Mouse (Mus musculus): ENCODE results near the gene Gpi1.
"Not testable (repeated sequence)": the region's sequence is repeated elsewhere in the genome, so short reads cannot be mapped to it uniquely, and the experiment has no call there.

The Gpi1 gene

DNA sequence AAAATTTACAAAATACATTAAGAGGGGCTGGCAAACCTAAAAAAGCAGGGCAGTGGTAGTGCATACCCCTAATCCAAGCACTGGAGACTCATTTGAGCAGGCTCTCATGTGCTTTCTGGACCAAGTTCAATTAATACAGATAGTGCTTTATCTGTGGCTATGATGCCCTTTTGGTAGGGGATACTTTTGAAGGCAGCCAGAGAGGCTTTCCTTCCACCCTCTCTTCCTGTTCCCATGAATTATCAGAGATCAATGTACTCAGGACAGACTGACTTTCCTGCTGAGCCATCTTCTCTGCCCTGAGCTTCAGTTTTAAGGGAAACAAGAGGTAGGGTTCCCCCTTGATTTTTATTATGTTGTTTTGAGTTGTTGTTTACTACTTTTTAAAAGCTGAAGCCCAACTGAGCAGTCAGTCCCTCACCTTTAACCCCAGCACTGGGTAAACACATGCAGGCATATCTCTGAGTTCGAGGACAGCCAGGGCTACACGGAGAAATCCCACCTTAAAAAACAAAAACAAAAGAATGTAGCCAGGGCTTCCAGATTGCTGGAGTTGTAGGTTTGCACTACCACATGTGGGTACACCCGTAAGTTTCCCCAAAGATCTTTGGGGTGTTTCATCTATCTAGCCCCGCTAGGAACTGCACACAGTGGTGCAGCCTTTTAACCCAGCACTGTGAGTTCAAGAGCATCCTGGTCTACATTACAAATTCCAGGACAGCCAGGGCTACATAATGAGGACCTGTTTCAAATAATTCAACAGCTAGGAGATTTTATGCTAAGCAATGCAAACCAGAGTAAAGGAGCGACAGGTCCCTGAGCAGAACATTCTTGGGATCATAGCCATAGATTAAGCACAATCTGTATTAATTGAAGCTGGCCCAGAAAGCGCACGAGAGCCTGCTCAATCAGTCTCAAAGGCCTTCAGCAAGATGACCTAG lies 2.9 kb upstream of the Gpi1 start:
- no peak for DNase-seq (ENCODE audit: low read depth in 1 of 2, low spot score in 2 of 2)

DNA sequence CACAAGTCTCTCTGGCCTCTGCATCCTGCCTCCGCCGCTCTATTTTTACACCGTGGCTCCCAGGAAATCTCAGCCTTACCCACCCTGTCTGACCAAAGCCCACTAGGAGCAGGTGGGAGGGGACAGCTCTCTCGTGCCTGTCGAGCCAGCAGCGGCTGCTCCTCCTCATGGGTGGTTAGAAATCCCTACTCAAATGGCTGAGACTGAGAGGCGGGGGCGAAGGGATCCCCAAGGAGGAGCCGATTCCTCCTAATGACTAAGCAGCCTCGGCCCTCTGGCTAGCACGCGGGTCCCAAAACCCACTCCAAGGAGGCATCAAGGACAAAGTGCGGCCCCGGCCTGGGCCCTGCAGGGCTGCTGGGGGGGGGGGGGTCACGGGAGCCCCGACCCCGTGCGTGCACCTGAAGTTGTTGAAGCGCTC lies 435 bp downstream of the Gpi1 start:
- no peak for DNase-seq (ENCODE audit: low read depth in 1 of 2, low spot score in 2 of 2)

DNA sequence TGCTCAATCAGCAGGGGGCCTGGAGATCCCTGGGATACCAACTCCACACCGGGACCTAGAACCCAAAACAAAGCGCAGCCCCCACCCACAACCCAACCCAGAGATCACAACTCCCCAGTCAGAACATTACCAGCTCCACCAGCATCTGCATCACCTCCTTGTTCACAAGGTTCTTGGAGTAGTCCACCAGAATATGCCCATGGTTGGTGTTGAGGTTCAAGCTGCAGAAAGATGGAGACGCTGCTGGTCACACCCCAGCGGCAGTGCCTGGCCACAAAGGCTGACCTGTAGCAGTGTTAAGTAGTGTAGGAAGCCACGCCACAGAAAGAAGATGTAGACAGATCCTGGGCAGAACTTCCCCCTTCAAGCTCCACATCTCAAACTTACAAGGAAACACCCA lies 983 bp downstream of the Gpi1 start:
- no peak for DNase-seq (ENCODE audit: low read depth in 1 of 2, low spot score in 2 of 2)

DNA sequence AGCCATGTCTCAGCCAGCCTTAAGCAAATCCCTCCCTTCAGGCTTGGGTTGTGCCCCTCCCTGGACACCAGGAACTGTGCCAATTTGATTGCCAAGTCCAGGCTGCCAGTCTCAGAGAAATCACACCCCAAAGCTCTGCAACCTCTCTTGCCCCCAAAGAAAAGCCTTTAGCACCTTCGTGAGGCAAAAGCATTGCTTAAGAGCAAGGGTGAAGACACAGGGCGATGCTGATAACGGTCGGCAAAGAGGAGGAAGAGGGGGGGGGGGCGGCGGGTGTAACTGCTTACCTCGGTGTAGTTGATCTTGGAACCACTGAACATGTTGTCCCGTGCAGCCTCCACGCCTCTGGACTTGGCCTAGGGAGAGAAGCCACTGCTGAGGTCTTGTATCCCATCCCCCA lies 1.5 kb downstream of the Gpi1 start:
- no peak for DNase-seq (ENCODE audit: low read depth in 1 of 2, low spot score in 2 of 2)

DNA sequence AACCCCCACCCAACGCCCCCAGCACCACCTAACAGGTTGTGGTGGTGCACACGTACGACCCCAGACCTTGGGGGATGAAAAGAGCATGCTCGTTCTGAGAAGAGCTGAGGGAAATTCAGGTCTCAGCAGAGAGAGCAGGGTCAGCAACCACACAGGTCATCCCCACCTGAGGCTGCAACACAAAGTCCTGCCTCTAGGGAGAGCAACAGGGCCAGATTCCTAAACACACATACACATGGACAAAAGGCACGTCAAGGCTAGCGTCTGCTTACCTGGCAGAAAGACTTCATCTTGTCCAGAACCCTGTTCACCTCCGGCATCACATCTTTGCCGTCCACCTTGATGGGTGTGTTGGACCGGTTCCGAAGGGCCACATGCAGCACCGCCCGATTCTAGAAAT lies 3.3 kb downstream of the Gpi1 start:
- no peak for DNase-seq (ENCODE audit: low read depth in 1 of 2, low spot score in 2 of 2)

DNA sequence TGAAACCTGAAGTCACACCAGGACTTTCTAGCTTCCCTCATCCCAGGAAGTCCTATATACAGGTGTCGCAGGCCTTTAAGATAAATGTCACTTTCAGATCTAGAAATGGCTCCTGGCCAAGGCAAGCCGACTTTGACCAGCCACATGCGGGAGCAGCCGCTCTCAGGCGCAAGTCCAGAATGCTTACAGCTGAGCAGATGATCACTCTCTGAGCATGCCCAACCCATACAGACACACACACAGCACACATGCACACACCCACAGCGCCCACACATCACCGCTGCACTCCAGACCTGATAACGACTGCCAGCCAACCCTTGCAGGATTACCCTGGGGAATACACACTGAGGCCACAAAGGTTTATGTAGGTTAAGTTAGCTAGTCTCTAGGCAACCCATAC lies 4.0 kb downstream of the Gpi1 start:
- DNase-seq (ENCODE audit: low read depth in 1 of 2, low spot score in 2 of 2): no peak

DNA sequence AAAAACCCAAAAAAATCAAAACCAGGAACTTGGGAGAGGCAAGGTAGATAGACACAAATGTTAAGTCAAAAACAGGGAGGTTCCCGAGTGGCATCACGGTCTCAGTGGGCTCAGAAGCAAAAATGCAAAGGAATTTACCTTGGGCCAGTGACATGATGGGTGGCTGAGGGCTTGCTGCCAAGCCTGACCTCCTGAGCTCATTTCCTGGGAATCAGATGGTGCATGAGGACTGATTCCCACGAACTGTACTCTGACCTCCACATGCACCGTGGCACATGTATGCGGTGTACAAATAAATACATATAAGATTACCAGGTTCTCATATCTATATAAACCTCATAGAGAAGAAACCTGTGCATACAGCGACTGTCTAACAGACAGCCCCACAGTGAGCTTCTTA lies 5.8 kb downstream of the Gpi1 start:
- no peak for DNase-seq (ENCODE audit: low read depth in 1 of 2, low spot score in 2 of 2)

DNA sequence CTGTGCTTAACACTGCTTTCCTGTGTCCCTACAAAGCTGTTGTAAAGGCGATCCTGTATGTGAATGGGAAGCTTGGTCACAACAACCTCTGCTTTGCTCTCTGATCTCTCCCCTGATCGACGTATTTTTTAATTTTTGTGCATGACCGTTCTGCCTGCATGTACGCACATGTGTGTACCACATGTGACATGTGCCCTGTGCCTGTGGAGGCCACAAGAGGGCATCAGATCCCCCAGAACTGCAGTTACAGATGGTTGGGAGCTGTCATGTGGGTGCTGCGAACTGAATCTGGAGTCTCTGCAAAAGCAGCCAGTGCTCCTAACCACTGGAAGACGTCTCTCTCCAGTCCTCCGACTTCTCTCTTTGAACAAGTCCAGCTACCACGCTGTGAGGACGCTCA lies 7.8 kb downstream of the Gpi1 start:
- DNase-seq (ENCODE audit: low read depth in 1 of 2, low spot score in 2 of 2): no peak

DNA sequence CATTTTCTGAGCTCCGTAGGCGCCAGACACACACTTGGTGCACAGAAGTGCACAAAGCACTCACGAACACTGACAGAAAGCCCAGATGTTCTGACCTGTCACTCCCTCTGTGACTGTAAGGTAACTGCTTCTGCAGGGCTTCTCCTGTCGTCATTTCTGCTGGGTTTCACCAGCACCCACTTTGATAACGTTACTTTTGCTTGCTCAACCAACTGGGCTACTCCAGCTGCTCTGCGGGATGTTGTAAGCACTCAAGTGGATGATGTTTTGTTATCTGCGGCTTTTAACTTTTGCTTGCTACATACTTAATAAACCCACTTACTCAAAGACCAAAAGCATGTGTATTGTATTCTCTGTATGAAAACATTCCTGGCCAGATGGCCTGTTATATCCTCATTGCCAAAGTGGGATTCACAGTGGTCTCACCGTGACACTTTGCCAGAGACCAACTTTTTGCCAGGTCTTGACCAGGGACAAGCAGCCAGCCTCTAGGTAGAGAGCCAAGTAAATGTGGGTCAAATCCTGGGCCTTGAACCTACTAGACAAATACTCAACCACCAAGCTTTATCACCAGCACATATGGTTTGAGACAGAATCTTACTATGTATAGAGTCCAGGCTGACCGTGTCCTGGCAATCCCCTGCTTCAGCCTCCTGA lies 8.4 kb downstream of the Gpi1 start:
- DNase-seq (ENCODE audit: low read depth in 1 of 2, low spot score in 2 of 2): no peak

DNA sequence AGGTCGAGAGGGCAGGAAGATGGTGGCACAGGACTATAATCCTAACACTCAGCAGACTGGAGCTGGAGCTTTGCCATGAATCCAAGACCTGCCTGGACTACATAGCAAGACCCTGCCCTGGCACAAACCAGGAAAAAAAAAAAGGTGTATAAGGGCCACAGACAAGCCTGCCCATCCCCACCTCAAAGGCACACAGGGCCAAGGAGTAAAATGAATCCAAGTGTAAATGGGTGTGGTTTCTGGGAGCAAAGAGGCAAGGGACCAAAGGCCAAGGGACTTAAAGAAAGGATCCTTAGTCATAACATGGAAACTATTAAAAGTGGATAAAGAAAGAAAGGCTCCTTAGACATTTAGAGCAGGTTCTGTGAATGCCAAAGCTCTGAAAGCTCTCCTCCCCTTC lies 11.6 kb downstream of the Gpi1 start:
- no peak for DNase-seq (ENCODE audit: low read depth in 1 of 2, low spot score in 2 of 2)

DNA sequence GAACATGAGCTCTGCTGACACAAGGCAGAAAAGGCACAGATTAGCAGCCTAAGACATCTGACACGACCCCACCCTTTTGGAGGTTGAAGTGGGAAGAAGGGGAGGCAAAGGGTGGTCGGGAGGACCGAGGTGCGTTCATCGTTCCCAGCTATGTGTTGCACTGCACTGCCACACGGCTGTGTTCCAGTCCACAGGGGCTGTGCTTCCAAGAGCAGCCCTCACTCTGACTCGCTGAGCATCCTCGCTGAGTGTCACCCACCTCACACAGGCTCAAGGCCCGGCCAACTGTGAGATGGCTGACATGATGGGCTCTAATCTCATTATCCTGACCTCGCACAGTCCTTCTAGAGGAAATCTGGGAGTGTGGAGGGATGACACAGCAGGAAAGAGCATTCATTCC lies 13.7 kb downstream of the Gpi1 start:
- no peak for DNase-seq (ENCODE audit: low read depth in 1 of 2, low spot score in 2 of 2)

DNA sequence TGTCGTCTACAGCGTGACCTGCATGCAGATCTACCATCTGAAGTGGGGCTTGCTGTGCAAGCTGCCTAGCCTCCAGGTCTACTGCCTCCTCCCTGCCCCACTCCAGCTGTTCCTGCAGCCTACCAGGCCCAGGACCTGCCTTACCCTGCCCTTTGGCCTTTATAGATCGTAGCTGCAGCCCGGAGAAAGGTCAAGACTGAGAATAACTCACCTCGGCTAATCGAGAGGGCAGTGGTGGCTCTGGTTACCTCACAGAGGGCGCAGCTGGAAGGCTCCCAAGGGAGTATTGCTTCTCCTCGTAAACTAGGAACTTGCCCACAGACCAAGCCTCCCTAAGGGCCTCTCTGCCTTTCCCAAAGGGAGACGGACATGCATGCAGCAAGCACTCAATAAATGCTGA lies 14.7 kb downstream of the Gpi1 start:
- DNase-seq (ENCODE audit: low read depth in 1 of 2, low spot score in 2 of 2): no peak

DNA sequence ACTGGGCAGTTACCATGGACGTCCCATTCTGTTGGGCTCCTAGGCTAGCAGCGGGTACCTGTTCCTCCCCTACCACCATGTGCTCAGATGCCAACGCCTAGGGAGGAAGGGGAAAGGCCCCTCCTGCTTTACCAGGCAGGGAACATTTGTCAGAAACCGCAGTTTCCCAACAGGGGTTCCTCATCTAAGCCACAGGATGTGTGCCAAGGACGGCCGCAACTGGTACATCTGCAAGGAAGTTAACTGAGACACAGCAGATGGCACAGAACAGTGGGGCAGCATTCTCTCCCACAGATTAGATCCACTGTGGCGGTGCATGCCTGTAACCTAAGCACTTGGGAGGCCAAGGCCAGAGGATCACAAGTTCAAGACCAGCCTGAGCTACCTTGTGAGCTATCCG lies 15.5 kb downstream of the Gpi1 start:
- DNase-seq (ENCODE audit: low read depth in 1 of 2, low spot score in 2 of 2): peak; percentile 35 to 54

DNA sequence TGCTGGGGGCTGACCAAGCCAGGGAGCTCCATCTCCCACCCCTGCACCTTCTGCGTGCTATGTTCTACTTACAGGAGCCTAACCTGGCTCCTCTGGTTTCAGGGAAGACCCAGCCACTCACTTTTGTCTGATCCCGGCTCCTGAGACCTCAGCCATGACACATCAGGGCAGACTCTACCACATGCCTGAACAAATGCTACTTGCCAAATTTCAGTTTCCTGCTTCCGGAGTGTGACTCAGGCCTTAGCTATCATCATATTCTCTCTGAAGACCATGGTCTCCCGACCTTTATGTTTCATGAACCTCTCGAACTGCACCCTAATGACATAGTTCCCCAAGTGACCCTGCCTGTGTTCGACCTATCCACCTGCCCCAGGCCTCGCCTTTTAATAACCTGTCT lies 16.9 kb downstream of the Gpi1 start:
- DNase-seq (ENCODE audit: low read depth in 1 of 2, low spot score in 2 of 2): no peak

DNA sequence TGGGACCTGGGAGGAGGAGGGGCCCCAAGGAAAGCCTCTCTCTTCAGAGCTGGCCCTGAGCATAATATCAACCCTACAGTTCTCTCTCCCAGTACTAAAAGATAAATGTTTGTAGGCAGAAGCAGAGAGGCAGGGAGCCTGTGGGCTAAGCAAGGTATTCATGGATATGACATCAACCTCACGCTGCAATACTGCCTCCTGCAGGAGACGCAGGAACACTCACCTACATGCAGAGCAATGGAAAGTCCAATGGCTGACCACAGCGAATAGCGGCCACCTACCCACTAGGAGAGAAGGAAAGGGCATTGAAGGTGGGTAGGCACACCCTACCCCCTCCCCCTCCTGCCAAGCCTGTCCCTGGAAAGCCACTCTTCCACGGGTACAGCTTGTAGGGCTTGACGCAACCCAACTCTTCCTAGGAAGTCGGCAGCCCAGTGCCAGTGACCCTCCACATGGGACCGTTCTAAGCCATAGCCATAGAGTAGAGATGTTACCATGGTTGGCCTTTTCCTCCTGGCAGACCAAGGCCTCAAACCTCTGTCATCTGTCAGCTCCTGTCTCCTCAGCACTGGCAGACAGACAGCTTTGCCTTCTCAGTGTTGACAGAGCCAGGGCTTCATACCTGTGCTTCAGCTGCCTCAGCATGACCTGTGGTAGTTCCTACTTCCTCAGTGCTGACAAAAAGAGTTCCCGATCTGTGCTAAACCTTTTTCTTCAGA lies 21.9 kb downstream of the Gpi1 start:
- no peak for DNase-seq (ENCODE audit: low read depth in 1 of 2, low spot score in 2 of 2)

DNA sequence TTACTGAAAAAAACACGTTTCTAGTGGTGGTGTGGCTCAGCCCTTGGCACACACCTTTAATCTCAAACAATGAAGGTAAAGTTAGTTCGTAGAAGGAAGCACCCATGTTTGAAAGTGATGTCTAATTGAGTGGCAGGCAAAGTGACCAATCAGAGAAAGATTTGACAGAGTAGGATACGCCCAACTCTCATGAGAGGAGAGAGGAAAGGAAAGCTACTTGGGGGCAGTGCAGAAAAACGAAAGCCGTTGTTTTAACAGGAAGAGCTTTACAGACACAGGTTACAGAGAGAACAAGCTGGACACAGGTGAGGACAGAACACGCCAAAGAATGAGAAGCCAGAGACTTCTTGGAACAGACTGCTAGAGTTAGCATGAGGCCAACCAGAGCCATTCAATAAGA lies 23.8 kb downstream of the Gpi1 start:
- DNase-seq (ENCODE audit: low read depth in 1 of 2, low spot score in 2 of 2): no peak

DNA sequence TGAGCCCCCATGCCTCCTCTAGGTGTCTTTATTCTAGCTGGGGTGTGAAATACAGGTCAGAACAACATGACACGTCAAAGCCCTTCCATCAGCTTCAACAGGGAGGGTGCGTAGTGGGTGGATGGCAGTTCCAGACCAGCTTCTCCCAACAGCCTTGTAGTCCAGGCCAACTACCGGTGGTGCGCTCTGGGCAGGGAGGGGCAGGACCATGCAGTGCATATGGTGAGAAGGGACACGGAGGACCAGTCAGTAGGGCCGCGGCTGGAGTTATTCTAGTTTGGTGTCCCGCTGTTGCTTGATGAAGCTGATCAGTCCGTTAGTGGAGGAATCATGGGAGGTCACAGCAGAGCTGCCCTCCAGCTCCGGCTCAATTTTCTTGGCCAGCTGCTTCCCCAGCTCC lies 28.0 kb downstream of the Gpi1 start:
- not testable (repeated sequence) for DNase-seq (ENCODE audit: low read depth in 1 of 2, low spot score in 2 of 2)

DNA sequence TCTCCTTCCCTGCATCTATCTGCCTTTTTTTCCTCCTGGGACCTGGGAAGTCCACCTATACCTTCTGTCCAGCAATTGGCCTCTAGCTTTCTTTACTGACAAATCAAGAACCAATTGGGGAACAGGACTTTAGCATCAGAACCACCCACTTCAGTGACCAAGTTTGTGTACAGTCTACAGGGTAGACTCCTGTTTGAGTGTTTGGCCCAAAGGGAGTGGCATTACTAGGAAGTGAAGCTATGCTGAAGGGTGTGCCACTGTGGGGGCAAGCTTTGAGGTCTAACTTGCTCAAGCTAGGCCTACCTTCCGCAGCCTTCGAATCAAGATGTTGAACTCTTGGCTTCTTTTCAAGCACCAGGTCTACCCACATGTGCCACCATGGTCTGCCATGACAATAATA lies 29.3 kb downstream of the Gpi1 start:
- no peak for DNase-seq (ENCODE audit: low read depth in 1 of 2, low spot score in 2 of 2)

DNA sequence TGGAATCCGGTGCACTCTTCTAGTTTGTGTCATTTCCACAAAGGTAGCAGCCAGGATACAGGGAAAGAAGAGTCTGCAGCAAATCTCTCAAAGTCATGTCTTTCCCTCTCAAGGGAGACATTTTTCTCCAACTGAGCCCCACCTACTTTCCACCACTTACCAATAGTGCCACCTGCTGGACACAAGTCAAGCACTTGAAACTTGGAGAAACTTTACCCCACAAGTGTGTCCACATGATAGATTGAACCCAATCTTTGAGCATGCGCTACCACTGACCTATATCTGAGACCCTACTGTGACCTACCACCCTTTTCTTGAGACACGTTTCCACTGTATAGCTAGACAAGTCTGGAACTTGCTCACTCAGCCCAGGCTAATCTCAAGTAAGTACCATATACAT lies 31.8 kb downstream of the Gpi1 start:
- DNase-seq (ENCODE audit: low read depth in 1 of 2, low spot score in 2 of 2): peak in 1 of 2 experiments; percentile 18

DNA sequence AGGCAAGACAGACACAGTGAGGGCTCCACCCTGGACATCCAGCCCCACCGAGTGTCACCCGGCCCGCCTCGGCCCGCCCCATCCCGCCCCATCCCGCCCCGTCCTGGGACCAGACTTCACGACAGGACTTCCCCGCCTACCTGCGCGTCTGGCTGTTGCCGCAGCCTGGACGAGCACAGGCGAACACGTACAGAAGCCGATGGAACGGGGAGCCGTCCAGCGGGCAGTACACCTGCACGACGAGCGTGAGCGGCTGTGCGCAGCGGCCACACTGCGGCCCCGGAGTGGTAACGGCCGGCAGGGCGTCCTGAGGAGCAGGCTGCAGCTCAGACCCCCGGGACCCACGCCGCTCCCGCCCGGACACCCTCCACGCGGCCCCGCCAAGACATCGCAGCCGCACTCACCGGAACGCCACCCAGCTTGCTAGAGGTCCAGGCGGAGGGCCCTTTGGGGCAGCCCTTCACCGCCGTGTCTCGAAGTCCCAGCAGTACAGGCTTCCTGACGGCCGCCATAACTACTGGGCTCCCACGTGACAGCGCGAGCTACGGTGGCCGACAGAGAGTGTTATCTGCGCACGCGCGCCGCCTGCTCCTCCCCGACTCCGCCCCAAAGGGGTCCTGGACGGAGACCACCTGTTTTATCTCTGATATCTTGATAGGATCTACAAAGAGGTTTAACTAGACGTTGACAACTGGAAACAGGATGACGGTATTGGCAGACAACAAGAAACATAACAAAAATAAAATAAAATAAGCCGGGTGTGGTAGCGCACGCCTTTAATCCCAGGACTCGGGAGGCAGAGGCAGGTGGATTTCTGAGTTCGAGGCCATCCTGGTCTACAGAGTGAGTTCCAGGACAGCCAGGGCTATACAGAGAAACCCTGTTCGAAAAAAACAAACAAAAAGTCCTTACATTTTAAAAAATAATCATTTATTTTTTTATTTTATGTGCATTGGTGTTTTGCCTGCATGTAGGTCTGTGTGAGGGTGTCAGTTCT lies 33.7 kb downstream of the Gpi1 start, which contains the start of gene Pdcd2l:
Gene Pdcd2l (minus strand): TSS at position 530 of the 997 bp plus-strand sequence.
- peak; percentile 64 to 86 for DNase-seq (ENCODE audit: low read depth in 1 of 2, low spot score in 2 of 2)

DNA sequence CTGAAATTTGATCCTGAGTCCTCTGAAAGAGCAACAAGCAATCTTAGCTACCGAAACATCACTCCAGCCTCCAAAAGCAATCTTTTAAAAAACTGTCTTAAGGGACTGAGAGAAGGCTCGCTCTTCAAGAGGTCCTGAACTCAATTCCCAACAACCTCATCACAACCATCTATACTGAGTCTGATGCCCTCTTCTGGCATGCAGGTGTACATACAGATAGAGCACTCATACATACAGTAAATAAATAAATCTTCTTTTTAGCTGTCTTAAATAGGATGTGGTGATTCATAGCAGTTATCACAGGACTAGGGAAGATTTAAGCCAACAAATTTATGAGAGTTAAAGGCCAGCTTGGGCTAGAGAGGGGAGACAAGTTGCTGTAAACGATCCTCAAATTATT lies 34.5 kb downstream of the Gpi1 start:
- DNase-seq (ENCODE audit: low read depth in 1 of 2, low spot score in 2 of 2): no peak
